Mouse (Mus musculus): ENCODE results near the gene P4hb. TPM values are rescaled to one million over a fixed set of nuclear protein-coding genes. Genes with fewer than 3 reads are reported as not detected.
"Not testable (repeated sequence)": the region's sequence is repeated elsewhere in the genome, so short reads cannot be mapped to it uniquely, and the experiment has no call there.

P4hb gene
- polyA plus RNA-seq, 1 experiment = 338 TPM

- Histone ChIP-seq H3K9ac (ENCODE audit: low read depth, poor library complexity, severe bottlenecking) (peak overlapping the region; percentile 79; the same call in 1 of the 2 replicates), H3K9me3 (replicated peaks; ENCODE audit: control insufficient read depth, insufficient read depth, low read length, poor library complexity, severe bottlenecking) (no peaks in the 10 kb centered on the region), H3K4me1 (ENCODE audit: control insufficient read depth, insufficient read depth, low read length) (no peaks in the 10 kb centered on the region), H3K27me3 (ENCODE audit: control insufficient read depth, insufficient read depth, low read length, poor library complexity, severe bottlenecking) (no peaks in the 10 kb centered on the region), H3K36me3 (ENCODE audit: control insufficient read depth, insufficient read depth, low read length, poor library complexity, severe bottlenecking) (peaks cover 44% of the 10 kb centered on the region), H3K4me3 (ENCODE audit: low read depth, low read length) (no peak overlapping the region), H3K27ac (ENCODE audit: insufficient read depth, low read length) (no peak overlapping the region)
- TF ChIP-seq POLR2A (IDR thresholded peaks at IDR 0.05; ENCODE audit: insufficient read depth, low read length) (no peak), CTCF (IDR thresholded peaks at IDR 0.05; ENCODE audit: low read depth, low read length) (no peak), EP300 (IDR thresholded peaks at IDR 0.05; ENCODE audit: insufficient read depth, low read depth, low read length) (no peak)
These were observed 1.9 kb downstream of the P4hb start for GRCm38 (mm10) chr11:120571122-120571521.

- H3K9me3 ChIP-seq (replicated peaks; ENCODE audit: control insufficient read depth, insufficient read depth, low read length, poor library complexity, severe bottlenecking) = no peaks in the 10 kb centered on the region
- no peak overlapping the region for H3K27ac ChIP-seq (ENCODE audit: insufficient read depth, low read length)
- no peak overlapping the region for H3K4me3 ChIP-seq (ENCODE audit: low read depth, low read length)
- H3K4me1 ChIP-seq (ENCODE audit: control insufficient read depth, insufficient read depth, low read length) = no peaks in the 10 kb centered on the region
- H3K9ac ChIP-seq (ENCODE audit: low read depth, poor library complexity, severe bottlenecking) = no peak overlapping the region
- no peaks in the 10 kb centered on the region for H3K27me3 ChIP-seq (ENCODE audit: control insufficient read depth, insufficient read depth, low read length, poor library complexity, severe bottlenecking)
- peaks cover 71% of the 10 kb centered on the region for H3K36me3 ChIP-seq (ENCODE audit: control insufficient read depth, insufficient read depth, low read length, poor library complexity, severe bottlenecking)
- TF ChIP-seq EP300 (IDR thresholded peaks at IDR 0.05; ENCODE audit: insufficient read depth, low read depth, low read length) (no peak), CTCF (IDR thresholded peaks at IDR 0.05; ENCODE audit: low read depth, low read length) (no peak), POLR2A (IDR thresholded peaks at IDR 0.05; ENCODE audit: insufficient read depth, low read length) (no peak)
These were observed 4.7 kb downstream of the P4hb start for GRCm38 (mm10) chr11:120568324-120568723.

GRCm38 (mm10) chr11:120565114-120565513 is 7.9 kb downstream of the P4hb start:
- H3K36me3 ChIP-seq (ENCODE audit: control insufficient read depth, insufficient read depth, low read length, poor library complexity, severe bottlenecking) = peaks cover 90% of the 10 kb centered on the region
- H3K27me3 ChIP-seq (ENCODE audit: control insufficient read depth, insufficient read depth, low read length, poor library complexity, severe bottlenecking) = no peaks in the 10 kb centered on the region
- no peak overlapping the region for H3K27ac ChIP-seq (ENCODE audit: insufficient read depth, low read length)
- H3K4me3 ChIP-seq (ENCODE audit: low read depth, low read length) = no peak overlapping the region
- TF ChIP-seq EP300 (IDR thresholded peaks at IDR 0.05; ENCODE audit: insufficient read depth, low read depth, low read length) (no peak), CTCF (IDR thresholded peaks at IDR 0.05; ENCODE audit: low read depth, low read length) (peak; percentile 0)
- H3K9ac ChIP-seq (ENCODE audit: low read depth, poor library complexity, severe bottlenecking) = no peak overlapping the region
- H3K9me3 ChIP-seq (replicated peaks; ENCODE audit: control insufficient read depth, insufficient read depth, low read length, poor library complexity, severe bottlenecking) = no peaks in the 10 kb centered on the region
- H3K4me1 ChIP-seq (ENCODE audit: control insufficient read depth, insufficient read depth, low read length) = no peaks in the 10 kb centered on the region

- H3K9me3 ChIP-seq (replicated peaks; ENCODE audit: control insufficient read depth, insufficient read depth, low read length, poor library complexity, severe bottlenecking) = no peaks in the 10 kb centered on the region
- no peak overlapping the region for H3K9ac ChIP-seq (ENCODE audit: low read depth, poor library complexity, severe bottlenecking)
- no peak overlapping the region for H3K27ac ChIP-seq (ENCODE audit: insufficient read depth, low read length)
- peaks cover 77% of the 10 kb centered on the region for H3K36me3 ChIP-seq (ENCODE audit: control insufficient read depth, insufficient read depth, low read length, poor library complexity, severe bottlenecking)
- no peaks in the 10 kb centered on the region for H3K27me3 ChIP-seq (ENCODE audit: control insufficient read depth, insufficient read depth, low read length, poor library complexity, severe bottlenecking)
- no peaks in the 10 kb centered on the region for H3K4me1 ChIP-seq (ENCODE audit: control insufficient read depth, insufficient read depth, low read length)
- no peak overlapping the region for H3K4me3 ChIP-seq (ENCODE audit: low read depth, low read length)
- TF ChIP-seq CTCF (IDR thresholded peaks at IDR 0.05; ENCODE audit: low read depth, low read length) = no peak
- no peak for TF ChIP-seq POLR2A (IDR thresholded peaks at IDR 0.05; ENCODE audit: insufficient read depth, low read length)
- TF ChIP-seq EP300 (IDR thresholded peaks at IDR 0.05; ENCODE audit: insufficient read depth, low read depth, low read length) = no peak
These were observed 10.1 kb downstream of the P4hb start for GRCm38 (mm10) chr11:120562949-120563348.

- H3K9me3 ChIP-seq (replicated peaks; ENCODE audit: control insufficient read depth, insufficient read depth, low read length, poor library complexity, severe bottlenecking) = no peaks in the 10 kb centered on the region
- H3K27me3 ChIP-seq (ENCODE audit: control insufficient read depth, insufficient read depth, low read length, poor library complexity, severe bottlenecking) = no peaks in the 10 kb centered on the region
- no peaks in the 10 kb centered on the region for H3K4me1 ChIP-seq (ENCODE audit: control insufficient read depth, insufficient read depth, low read length)
- H3K36me3 ChIP-seq (ENCODE audit: control insufficient read depth, insufficient read depth, low read length, poor library complexity, severe bottlenecking) = peaks cover 59% of the 10 kb centered on the region
- TF ChIP-seq POLR2A (IDR thresholded peaks at IDR 0.05; ENCODE audit: insufficient read depth, low read length) = no peak
- no peak for TF ChIP-seq CTCF (IDR thresholded peaks at IDR 0.05; ENCODE audit: low read depth, low read length)
- H3K9ac ChIP-seq (ENCODE audit: low read depth, poor library complexity, severe bottlenecking) = no peak overlapping the region
- no peak overlapping the region for H3K4me3 ChIP-seq (ENCODE audit: low read depth, low read length)
- H3K27ac ChIP-seq (ENCODE audit: insufficient read depth, low read length) = peak overlapping the region; percentile 17; the same call in 1 of the 2 replicates
These were observed 11.9 kb downstream of the P4hb start for GRCm38 (mm10) chr11:120560952-120561728.

- H3K27ac ChIP-seq (ENCODE audit: insufficient read depth, low read length); H3K9ac ChIP-seq (ENCODE audit: low read depth, poor library complexity, severe bottlenecking); H3K4me3 ChIP-seq (ENCODE audit: low read depth, low read length); H3K27me3 ChIP-seq (ENCODE audit: control insufficient read depth, insufficient read depth, low read length, poor library complexity, severe bottlenecking); H3K9me3 ChIP-seq (replicated peaks; ENCODE audit: control insufficient read depth, insufficient read depth, low read length, poor library complexity, severe bottlenecking); H3K4me1 ChIP-seq (ENCODE audit: control insufficient read depth, insufficient read depth, low read length): not testable (repeated sequence)
- peaks cover 38% of the 10 kb centered on the region for H3K36me3 ChIP-seq (ENCODE audit: control insufficient read depth, insufficient read depth, low read length, poor library complexity, severe bottlenecking)
These were observed 14.2 kb downstream of the P4hb start for GRCm38 (mm10) chr11:120558843-120559242.
